Mouse (Mus musculus) Patski (cell line): Measurements from ENCODE around the gene Parp16. TPM values are rescaled to one million over a fixed set of nuclear protein-coding genes. Genes with fewer than 3 reads are reported as not detected.
"Not testable (repeated sequence)": the region's sequence is repeated elsewhere in the genome, so short reads cannot be mapped to it uniquely, and the experiment has no call there.

Experiments used
- ATAC-seq: fragments of 100-300 bp; one replicate; pipeline ENCODE4 v1.8.0; 2021
- CTCF ChIA-PET: fragments of 350-600 bp; sonication (Branson Sonifier 250); formaldehyde crosslinking; loops from one replicate; lab custom pipeline; 2022; ENCODE audit warnings: inconsistent platforms; lab: Charles Lee
- POLR2A ChIA-PET: fragments of 350-600 bp; sonication (Branson Sonifier 250); formaldehyde crosslinking; loops from one replicate; lab custom pipeline; 2022; ENCODE audit warnings: antibody characterized with exemption, inconsistent platforms; lab: Charles Lee
- DNase-seq: peaks from one replicate; pipeline ENCODE4 v3.0.0-alpha.2; 2011; ENCODE audit warnings: low read depth, low spot score
- H3K27me3 ChIP-seq: fragments of 371-371 bp; one replicate; pipeline ENCODE4 v1.5.1; 2021
- CTCF ChIP-seq: fragments of 100-300 bp; IDR thresholded peaks from one replicate; pipeline ENCODE4 v1.5.1; 2021
- in situ Hi-C: fragments of 300-500 bp; cut with MboI; formaldehyde crosslinking; loops from 3 replicates; pipeline ENCODE4 v1.11.1; 2018; ENCODE audit warnings: low pct_unique_long_range_greater_than_20kb, mixed read lengths
- polyA plus RNA-seq: library from polyadenylated mRNA; unstranded; gene quantifications from one replicate; pipeline ENCODE4 v1.2.3, GENCODE M21; 2021

Gene Parp16
- polyA plus RNA-seq, 1 experiment from 2014 or later, result 7.0 TPM

DNA sequence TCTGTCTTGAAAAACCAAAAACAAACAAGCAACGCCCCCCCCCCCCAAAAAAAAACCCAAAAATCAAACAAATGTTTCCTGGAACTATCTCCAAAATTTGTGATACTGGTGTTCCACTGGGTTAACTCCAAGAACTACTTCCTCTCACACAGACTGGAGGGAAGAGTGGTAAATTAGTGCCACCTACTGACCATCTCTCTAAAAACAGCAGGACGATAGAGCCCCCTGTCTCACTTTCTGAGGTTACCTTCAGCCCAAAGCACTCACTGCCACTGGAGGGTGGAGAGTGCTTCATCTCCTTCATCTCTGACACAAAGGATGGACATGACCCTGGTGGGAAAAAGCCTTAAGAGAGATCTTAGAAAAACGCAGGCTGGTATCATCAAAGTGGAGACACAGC is 88.1 kb downstream of the Parp16 start:
- DNase-seq, result no peak
- in situ Hi-C loops, result no loop called here
- ATAC-seq, result no peak

DNA sequence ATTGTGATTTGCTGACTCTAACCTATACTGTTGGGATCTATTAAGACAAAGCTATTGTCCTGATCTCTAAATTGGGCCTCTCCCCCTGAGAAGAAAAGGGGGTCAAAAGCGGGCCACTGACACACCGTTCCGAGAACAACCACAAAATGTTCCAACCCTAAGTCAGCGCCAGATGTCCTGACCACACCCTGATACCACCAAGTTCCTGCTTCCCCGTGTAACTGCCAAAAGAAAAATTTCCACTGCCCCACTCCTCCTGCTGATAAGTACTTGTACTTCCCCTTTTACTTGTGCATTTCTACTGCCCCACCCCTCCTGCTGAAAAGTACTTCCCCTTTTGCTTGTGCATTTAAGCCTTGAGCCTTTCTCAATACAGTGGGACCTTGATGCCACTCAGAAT is 93.1 kb downstream of the Parp16 start:
- POLR2A ChIA-PET, CTCF ChIA-PET, H3K27me3 ChIP-seq, DNase-seq, ATAC-seq, in situ Hi-C loops: not testable (repeated sequence)

More for the DNA sequence above, 88.1 kb downstream of the Parp16 start:
- ChIA-PET POLR2A (interaction anchor here (0.7 kb wide), 1 partner anchor 58 kb away, joined by 3 read pairs; no protein-coding TSS in a partner anchor), CTCF (interaction anchor here (1.1 to 3.9 kb wide), 5 partner anchors 10 to 87 kb away, joined by 3 to 22 read pairs (median 5); partner anchors contain the start of gene Parp16)
- TF ChIP-seq CTCF, result peak; percentile 74
- no peaks in the 10 kb centered on the region for H3K27me3 ChIP-seq

Other genes starting within 250 kb of the Parp16 start
- gene Slc24a1, start 243.7 kb upstream of the Parp16 start, polyA plus RNA-seq, result 0.03 TPM
- gene Ints14, start 234.4 kb upstream of the Parp16 start, polyA plus RNA-seq, result 31.4 TPM
- gene Hacd3, start 173.7 kb upstream of the Parp16 start, polyA plus RNA-seq, result 121 TPM
- gene Dpp8, start 162.9 kb upstream of the Parp16 start, polyA plus RNA-seq, result 72.5 TPM
- 3.3 TPM for gene Igdcc4, start 93.9 kb upstream of the Parp16 start, polyA plus RNA-seq
- not detected for gene Igdcc3, start 54.2 kb upstream of the Parp16 start, polyA plus RNA-seq
- gene Cilp, start 69.8 kb downstream of the Parp16 start, polyA plus RNA-seq, result not detected
- gene Clpx, start 98.9 kb downstream of the Parp16 start, polyA plus RNA-seq, result 39.2 TPM
- gene Pdcd7, start 150.8 kb downstream of the Parp16 start, polyA plus RNA-seq, result 16.7 TPM
- gene Ubap1l, start 165.7 kb downstream of the Parp16 start, polyA plus RNA-seq, result 0.19 TPM
- 0.01 TPM for gene Kbtbd13, start 196.3 kb downstream of the Parp16 start, polyA plus RNA-seq
- gene Rasl12, start 203.2 kb downstream of the Parp16 start, polyA plus RNA-seq, result 52.0 TPM
- 0.26 TPM for gene Slc51b, start 227.6 kb downstream of the Parp16 start, polyA plus RNA-seq
- gene Mtfmt, start 240.4 kb downstream of the Parp16 start, polyA plus RNA-seq, result 21.3 TPM